11 mouse cellular contexts compared by ENCODE assay signal in the genomic region with DNA sequence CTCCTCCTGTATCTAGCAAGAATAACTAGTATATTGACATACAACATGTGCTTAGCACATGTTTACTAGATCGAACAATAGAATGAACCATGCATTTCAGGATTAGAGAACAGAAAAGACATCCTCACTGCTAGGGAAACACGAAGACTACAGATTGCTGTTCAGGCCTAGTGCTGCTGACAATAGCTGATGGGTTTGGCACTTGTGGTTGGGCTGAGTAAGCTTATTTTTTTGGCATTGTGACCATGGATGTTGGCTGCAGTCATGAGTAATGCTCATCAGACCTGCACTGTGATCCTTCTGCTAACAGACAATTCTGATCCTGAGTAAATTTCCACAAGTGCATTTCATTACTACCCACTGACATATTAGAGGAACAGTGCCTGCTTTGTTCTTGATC.
DNase-seq lines count a peak whose midpoint lies in the region; ATAC-seq lines count a peak whose summit lies in the region.
"Had no signal": no experiment of that assay in that cellular context is flagged by ENCODE, and none has a peak within 500 bp of the region (broad histone marks: within the 10 kb centered on the region; RNA-seq: fewer than 3 reads in every experiment).

No protein-coding gene starts in this region.

- no peak for ATAC-seq in megakaryocyte progenitor cell, adult 5-6 weeks (replicated peaks; ENCODE audit: poor library complexity)

- DNase-seq in layer of hippocampus, adult 11-12 months (ENCODE audit: low spot score) = peak; percentile 14
- no peak for DNase-seq in layer of hippocampus, postnatal 25 days (ENCODE audit: extremely low spot score in 1 of 2, low spot score in 1 of 2)
- DNase-seq in cerebellum, adult 11 months = peak; percentile 74
- peak; percentile 78 to 80 for DNase-seq in cerebellum, postnatal 25 days
- DNase-seq in urinary bladder, postnatal 10 days (ENCODE audit: low spot score) = no peak
- DNase-seq in lung, postnatal 14 days = no peak
- DNase-seq: gastrocnemius, postnatal 14 days; kidney, adult 9 months; lung, adult 18-20 months; thymus, postnatal 4 days had no signal

Comparison
In these comparisons a context has a peak if more than half of its experiments do, and no peak if none do; other contexts are left out.
1. DNase-seq: peak in layer of hippocampus, adult 11-12 months (single experiment), cerebellum, adult 11 months (single experiment) and cerebellum, postnatal 25 days (2 of 2); none in layer of hippocampus, postnatal 25 days (0 of 2), urinary bladder, postnatal 10 days (single experiment) and lung, postnatal 14 days (single experiment).